Mouse (Mus musculus) 3134 (cell line): ENCODE results near the gene Polm.

ENCODE experiments used
- DNase-seq: peaks from one replicate; pipeline ENCODE4 v3.0.0-alpha.2; 2011; ENCODE audit warnings: low spot score; ENCODE audit not compliant: insufficient read length; ENCODE audit errors: extremely low read depth

Polm gene

GRCm38 (mm10) chr11:5782199-5782944 is 55.4 kb downstream of the Polm start:
- DNase-seq = no peak

GRCm38 (mm10) chr11:5780035-5780499 is 57.7 kb downstream of the Polm start:
- DNase-seq = no peak

- no peak for DNase-seq
These were observed 59.3 kb downstream of the Polm start for GRCm38 (mm10) chr11:5778481-5778880.
